Mouse (Mus musculus) adrenal gland, postnatal 36 days (tissue): ENCODE data around the gene Birc5. TPM values are rescaled to one million over a fixed set of nuclear protein-coding genes. Genes with fewer than 3 reads are reported as not detected.
A peak's percentile ranks its signal among the peaks of the same experiment; 100 is the strongest.

Experiments used
- DNase-seq, 2 experiments: peaks; one replicate each; pipeline ENCODE4 v3.0.0; 2021; ENCODE audit warnings: mixed read lengths in 1 of 2
- total RNA-seq, 2 experiments: library from RNA; stranded (reverse); gene quantifications; 2 replicates each; pipeline ENCODE4 v1.2.3; 2021

Birc5 gene
- total RNA-seq, 2 experiments from 2014 or later, result 5.0 to 5.4 TPM

GRCm38 (mm10) chr11:117855360-117855759 lies 6.3 kb downstream of the Birc5 start:
- no peak for DNase-seq

DNA sequence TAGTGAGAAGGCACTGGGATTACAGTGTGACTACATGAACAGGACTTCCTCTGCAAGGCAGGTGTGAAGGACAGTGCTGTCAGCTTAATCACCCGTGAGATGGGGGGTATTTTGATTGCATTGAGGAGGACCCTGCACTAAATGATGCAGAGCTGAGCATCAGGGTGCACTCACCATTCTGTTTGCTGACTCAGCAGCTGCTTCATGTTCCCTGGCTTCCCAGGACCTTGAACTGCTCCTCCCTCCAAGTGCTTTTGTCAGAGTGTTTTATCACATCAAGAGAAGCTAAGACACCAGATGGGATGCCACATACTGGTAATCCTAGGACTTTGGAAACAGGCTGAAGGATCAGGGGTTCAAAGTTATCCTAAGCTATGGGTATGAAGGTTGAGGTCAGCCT lies 6.9 kb downstream of the Birc5 start:
- DNase-seq, result no peak

GRCm38 (mm10) chr11:117857462-117857861 lies 8.4 kb downstream of the Birc5 start:
- no peak for DNase-seq

DNA sequence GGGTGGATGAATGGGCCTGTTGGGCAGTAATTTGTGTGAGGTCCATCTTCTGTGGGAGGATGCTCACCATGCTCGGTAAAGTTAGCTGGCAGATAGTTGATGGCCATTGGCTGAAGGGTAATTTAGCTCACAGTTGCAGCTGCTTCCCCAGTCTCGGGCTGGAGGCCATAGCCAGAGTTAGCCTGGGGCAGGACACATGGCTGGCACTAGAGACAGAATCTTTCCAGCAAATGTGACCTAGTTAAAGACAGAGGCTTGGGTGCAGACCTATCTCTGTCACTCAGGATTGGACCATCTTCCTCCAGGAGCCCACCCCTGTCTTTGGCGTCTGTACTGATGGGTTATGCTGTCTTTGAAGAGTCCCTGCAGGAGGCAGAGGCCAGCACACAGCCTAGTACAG lies 9.3 kb downstream of the Birc5 start:
- DNase-seq, result no peak

GRCm38 (mm10) chr11:117860601-117861000 lies 11.6 kb downstream of the Birc5 start, which contains the start of gene Tmem235:
TSS of gene Tmem235 (plus strand) at chr11:117860752.
- DNase-seq, result no peak

DNA sequence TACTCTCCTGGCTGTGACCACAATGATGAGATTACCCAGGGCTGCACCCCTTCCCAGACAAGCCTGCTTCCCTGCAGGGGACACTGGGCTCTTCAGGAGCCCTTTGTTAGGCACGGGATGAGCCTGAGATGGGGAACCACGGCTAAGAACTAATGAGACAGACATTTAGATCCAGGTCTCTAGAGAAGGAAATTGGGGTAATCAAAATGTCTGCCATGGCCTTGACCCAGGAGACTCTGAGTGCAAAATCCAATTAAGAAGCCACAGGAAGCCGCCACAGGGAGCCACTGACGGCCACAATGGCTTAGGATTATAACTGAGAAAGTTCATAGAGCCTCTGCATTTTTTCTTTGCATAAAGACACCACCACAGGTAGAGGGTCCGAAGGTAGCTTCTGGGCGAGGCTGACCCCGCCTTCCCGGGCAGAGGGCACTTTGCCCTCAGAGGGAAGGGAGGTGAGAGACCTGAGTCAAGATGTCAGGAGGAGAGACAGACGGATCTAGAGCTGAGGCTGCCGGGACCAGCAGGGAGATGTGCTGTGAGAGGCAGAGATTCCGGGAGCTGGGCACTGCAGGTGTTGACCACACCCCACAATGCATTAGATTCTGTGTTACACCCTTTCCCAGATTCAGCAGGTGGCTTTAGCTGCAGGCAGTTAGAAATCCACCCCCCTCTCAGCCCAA lies 14.3 kb downstream of the Birc5 start:
- DNase-seq, result no peak

DNA sequence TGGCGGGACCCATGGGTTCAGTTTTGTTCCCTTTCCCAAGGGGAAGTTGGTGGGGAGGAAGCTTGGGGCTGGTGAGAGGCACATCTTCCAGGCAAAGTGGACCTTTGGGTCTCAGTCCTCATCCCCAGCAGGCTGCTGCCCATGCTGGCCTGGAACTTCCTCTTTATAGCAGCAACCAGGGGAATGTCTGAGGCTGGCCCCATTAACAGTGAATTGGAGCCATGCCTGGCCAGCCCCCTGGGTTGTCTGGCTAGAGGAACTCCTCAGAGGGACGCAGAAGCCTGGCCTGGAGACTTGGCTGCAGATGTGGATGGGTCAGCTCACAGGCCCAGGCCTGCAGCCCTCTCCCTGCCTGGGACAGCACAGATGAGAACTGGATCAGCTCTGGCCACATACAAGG lies 15.8 kb downstream of the Birc5 start:
- DNase-seq, result no peak

DNA sequence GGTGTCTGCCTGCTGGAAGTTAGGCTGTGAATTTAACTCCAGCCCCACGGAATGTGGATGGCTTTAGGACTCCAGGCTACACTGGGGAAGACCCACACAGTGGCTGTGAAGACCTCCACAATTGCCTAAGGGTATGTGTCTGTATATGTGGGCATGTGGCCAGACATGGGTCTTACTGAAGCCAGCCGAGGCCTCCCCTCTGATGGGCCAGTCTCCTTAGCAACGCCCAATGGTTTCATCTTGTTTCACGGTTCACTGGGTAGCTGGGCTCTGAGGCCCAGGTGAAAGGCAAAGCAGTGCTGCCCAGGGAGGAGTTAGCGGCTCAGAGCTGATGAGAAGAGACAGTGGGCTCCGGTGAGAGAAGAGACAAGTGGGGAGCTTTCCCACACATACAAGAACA lies 16.9 kb downstream of the Birc5 start:
- no peak for DNase-seq

DNA sequence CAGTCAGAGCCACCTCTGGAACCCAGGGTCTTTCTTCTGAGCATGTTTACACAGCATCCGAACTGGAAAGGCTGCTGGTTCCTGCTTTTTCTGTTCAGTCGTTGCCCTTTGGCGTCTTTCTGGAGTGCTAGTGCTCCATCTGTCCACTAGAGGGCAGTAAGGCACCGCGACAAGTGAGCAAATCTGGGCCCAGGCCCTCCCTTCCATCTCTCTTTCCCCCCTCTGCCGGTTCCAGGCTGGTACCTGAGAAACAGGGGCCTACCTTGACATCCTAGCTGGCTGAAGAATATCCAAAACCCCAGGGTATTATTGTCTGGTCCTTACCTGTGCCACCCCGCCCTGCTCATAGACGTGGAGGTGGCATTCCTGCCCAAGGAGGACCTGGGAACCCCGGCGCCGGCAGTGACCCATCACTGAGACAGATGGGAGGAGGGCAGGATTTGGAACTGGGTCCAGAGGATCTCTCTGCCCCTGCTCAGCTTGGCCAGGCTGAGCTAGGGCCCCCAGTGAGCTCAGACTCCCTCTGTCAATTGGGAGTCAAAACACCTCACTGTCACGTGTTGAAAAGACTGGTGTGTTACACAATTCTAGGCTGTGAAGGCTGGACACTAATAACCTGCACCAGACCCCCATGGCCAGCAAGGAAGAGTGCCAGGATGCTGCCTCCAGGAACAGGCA lies 21.8 kb downstream of the Birc5 start:
- peak; percentile 70 to 75 for DNase-seq

DNA sequence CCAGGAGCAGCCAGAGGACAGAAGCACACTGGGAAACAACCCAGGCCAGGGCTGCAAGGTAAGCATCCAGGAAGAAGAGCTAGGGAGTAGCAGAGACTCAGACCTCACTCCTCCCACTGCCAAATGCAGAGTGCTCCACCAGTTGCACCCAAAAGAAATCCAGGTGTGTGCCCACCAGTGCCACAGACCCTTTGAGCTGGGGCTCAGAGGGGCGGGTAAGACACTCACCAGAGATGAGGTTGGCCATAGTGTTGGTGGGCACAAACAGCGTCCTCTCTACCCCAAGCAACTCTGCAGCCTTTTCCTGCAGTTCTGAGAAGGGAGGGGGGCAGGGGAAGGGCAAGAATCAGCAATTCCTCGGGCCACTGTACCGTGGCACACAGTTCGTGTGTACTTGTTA lies 22.3 kb downstream of the Birc5 start:
- DNase-seq, result no peak

DNA sequence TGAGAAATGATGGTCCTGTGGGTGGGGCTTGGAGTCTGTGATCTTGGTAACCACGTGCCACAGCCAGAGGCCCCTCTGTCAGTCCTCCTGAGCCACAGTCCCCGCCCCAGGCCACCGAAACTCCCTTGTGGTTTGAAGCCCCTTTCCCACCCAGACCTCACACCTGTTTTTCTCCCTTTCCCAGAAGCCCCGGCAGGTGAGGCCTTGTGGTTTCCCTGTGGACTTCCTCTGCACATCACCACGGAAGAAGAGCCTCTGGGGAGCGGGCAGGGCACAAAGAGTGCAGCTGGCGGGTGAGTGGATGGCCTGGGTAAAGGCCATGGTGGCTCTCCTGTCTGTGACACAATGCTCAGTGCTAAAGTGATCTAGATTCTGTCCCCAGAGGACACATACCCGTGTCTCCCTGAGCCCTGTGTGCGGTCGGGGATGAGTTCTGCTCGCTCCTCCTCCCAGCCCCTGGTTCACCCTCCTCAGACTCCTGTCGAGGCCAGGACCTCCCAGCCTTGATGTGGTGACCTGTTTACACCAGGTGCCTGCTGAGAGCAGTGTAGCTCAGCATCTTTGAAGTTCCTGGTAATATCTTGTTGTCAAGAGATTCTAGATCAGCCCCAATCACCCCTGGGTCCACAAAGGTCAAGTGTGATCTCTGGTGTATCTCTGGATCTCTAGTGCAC lies 23.0 kb downstream of the Birc5 start:
- DNase-seq, result no peak

- peak; percentile 90 to 91 for DNase-seq
These were observed 24.0 kb downstream of the Birc5 start, which contains the start of gene Tha1 for GRCm38 (mm10) chr11:117872861-117873608. TSS of gene Tha1 (minus strand) at chr11:117873481.

- DNase-seq, result no peak
These were observed 25.4 kb downstream of the Birc5 start for GRCm38 (mm10) chr11:117874419-117874818.

GRCm38 (mm10) chr11:117875681-117876080 lies 26.6 kb downstream of the Birc5 start:
- DNase-seq, result no peak

DNA sequence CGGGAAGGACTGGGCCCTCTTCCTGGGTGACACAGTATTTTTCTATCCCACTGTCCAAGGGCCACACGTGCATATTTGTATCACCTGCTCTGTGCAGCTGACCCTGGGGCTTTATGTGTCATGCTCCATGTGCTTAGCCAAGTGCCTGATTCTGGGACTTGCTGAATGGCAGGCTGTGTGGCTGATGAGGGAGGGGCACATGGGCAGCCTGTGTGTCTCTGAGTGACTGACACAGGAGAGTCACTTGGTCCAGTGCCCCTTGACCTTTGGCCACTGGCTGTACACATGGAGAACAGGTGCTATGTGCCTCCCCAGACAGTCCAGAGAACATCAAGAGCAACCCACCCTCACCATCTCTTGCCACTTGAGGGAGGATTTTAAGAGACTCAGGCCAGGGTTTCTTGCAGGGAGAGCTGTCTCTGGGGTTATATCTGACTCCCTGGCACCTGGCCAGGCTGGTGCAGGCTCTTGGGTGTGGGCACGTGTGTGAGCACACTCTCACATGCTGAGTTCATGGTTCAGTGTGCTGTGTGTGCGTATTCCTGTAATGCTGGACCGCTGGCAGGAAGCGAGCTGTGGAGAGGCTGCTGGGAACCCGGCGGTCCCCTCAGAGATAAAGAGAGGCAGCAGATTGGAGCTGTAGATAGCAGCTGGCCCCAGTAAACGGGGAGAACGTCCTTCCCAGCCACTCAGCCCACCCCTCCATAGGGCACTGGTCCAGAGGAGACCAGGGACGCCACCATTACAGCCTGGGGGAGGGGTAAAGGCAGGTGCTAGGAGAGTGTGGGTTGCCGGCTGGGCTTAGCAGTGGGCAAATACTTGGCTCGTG lies 29.1 kb downstream of the Birc5 start:
- peak in 1 of 2 experiments; percentile 44 for DNase-seq

DNA sequence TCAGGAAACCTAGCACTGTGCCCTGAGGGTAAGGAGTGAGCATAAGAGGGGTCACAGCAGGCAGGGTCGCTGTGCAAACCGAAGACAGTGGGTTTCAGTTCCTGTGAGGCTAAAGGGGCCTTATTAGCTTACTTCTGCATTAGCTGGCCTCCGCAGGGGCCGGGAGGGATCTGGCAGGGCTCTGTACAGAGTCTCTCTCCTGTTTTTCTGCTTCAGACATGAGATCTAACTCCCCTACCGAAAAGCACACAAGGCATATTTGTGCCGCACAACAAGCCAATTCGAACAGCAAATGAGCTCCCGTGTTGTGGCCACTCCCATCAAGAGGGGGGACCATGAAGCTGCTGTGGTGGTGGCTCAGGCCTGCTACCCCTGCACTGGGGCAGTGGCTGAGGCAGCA lies 29.8 kb downstream of the Birc5 start:
- DNase-seq, result no peak

DNA sequence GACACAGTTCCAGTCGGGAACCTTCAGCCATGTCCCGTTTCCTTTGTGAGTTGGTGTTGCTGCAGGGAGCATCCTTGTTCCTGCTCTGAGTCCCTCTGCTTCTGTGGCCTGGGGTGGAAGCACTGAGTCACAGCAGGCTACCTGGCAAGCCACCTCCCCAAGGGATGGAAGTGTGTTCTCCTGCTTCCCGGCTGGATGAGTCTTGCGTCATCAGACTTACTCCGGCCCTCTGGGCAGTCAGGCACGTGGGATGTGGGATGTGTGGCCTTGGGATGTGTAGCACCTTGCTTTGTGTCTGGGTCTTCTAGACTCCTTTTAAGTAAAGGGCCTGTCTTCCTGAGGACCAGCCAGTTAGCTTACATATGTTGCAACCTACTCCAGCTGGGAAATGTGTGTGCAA lies 30.6 kb downstream of the Birc5 start:
- no peak for DNase-seq

DNA sequence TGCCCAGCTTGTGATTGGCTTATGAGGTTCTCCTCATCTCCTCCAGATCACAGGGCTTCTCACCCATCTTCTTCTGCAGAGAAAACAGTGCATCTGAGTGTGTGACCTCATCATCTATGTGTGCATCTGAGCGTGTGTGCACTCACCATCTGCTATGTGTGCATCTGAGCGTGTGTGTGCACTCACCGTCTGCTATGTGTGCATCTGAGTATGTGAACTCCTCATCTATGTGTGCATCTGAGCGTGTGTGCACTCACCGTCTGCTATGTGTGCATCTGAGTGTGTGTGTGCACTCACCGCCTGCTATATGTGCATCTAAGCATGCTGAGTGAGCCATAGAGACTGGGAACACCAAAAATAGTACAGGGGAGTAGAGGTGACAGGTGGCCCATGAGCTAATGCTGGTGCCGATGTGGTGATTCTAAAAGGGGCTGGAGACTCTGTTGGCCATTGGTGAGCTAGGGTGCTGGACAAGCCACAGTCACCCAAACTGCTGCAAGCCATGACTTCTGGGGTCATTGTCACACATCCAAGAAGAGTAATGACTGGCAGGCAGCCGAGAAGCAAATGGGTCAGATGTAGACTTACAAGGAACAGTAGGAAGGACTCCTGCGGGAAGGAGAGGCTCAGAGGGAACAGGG lies 31.4 kb downstream of the Birc5 start:
- no peak for DNase-seq

GRCm38 (mm10) chr11:117880977-117881358 lies 31.9 kb downstream of the Birc5 start:
- no peak for DNase-seq

GRCm38 (mm10) chr11:117881787-117882186 lies 32.7 kb downstream of the Birc5 start:
- DNase-seq, result peak; percentile 38 to 62

GRCm38 (mm10) chr11:117882208-117882607 lies 33.2 kb downstream of the Birc5 start:
- peak in 1 of 2 experiments; percentile 33 for DNase-seq
